Mouse (Mus musculus): ENCODE results near the gene Srrm1. TPM values are rescaled to one million over a fixed set of nuclear protein-coding genes. Genes with fewer than 3 reads are reported as not detected.

Srrm1 gene
- polyA plus RNA-seq, 1 experiment: 12.2 TPM

GRCm38 (mm10) chr4:135314419-135314832, 38.7 kb downstream of the Srrm1 start:
- TF ChIP-seq POLR2A (IDR thresholded peaks at IDR 0.05; ENCODE audit: low read depth, low read length) (no peak), CTCF (IDR thresholded peaks at IDR 0.05; ENCODE audit: extremely low read depth, insufficient read length, insufficient replicate concordance, low read depth, low read length) (no peak)
- Histone ChIP-seq H3K27me3 (ENCODE audit: control insufficient read depth, insufficient read depth, low read length) (no peaks in the 10 kb centered on the region), H3K4me1 (ENCODE audit: control insufficient read depth, insufficient read depth, insufficient read length, low read length) (peaks cover 21% of the 10 kb centered on the region), H3K4me3 (ENCODE audit: low read depth, low read length) (peak overlapping the region; percentile 13; the same call in 1 of the 2 replicates), H3K27ac (ENCODE audit: insufficient read depth, low read depth, low read length) (peak overlapping the region; percentile 23), H3K36me3 (ENCODE audit: control insufficient read depth, insufficient read depth, low read length) (peaks cover 11% of the 10 kb centered on the region)
- WGBS: 60% methylated on average over 11 of the region's 11 CpGs

- 14% methylated on average over 9 of the region's 9 CpGs for WGBS
- Histone ChIP-seq H3K4me1 (ENCODE audit: control insufficient read depth, insufficient read depth, insufficient read length, low read length) (peaks cover 21% of the 10 kb centered on the region), H3K27me3 (ENCODE audit: control insufficient read depth, insufficient read depth, low read length) (no peaks in the 10 kb centered on the region), H3K36me3 (ENCODE audit: control insufficient read depth, insufficient read depth, low read length) (peaks cover 6% of the 10 kb centered on the region), H3K27ac (ENCODE audit: insufficient read depth, low read depth, low read length) (peak overlapping the region; percentile 23), H3K4me3 (ENCODE audit: low read depth, low read length) (peak overlapping the region; percentile 3; the same call in 1 of the 2 replicates)
- peak; percentile 28; the same call in 1 of the 2 replicates for TF ChIP-seq POLR2A (IDR thresholded peaks at IDR 0.05; ENCODE audit: low read depth, low read length)
- TF ChIP-seq CTCF (IDR thresholded peaks at IDR 0.05; ENCODE audit: extremely low read depth, insufficient read length, insufficient replicate concordance, low read depth, low read length): no peak
Measured at GRCm38 (mm10) chr4:135313761-135314241, 39.3 kb downstream of the Srrm1 start.

DNA sequence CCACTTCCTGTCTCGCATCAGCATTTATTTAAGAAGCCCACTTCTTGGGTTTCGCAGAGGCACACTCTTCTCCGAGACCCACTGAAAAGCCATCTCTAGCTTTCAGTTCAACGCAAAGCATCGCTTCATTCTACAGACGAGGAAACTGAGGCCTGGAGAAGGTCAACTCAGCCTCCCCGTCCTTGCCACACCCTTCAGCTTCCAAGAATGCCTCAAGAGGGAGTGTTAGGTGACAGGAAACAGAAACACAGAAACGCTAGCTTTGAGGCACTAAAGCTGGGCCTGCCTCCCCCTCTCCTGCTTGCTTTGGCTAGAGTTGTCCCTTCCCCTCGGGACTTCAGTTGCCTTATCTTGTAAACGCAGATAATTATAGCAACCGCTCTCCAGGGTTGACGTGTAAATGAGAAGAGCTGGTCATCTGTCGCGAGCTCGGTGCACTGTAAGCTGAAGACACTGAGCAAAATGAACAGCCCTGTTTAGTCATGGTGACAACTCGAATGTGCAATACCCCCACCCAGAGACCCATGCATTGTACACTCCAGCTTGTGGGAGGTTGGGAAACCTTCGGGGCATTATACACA, 39.9 kb downstream of the Srrm1 start:
- H3K27me3 ChIP-seq (ENCODE audit: control insufficient read depth, insufficient read depth, low read length): no peaks in the 10 kb centered on the region
- peaks cover 5% of the 10 kb centered on the region for H3K36me3 ChIP-seq (ENCODE audit: control insufficient read depth, insufficient read depth, low read length)
- TF ChIP-seq CTCF (IDR thresholded peaks at IDR 0.05; ENCODE audit: extremely low read depth, insufficient read length, insufficient replicate concordance, low read depth, low read length) (no peak), POLR2A (IDR thresholded peaks at IDR 0.05; ENCODE audit: low read depth, low read length) (no peak)
- H3K27ac ChIP-seq (ENCODE audit: insufficient read depth, low read depth, low read length): peak overlapping the region; percentile 23
- peaks cover 21% of the 10 kb centered on the region for H3K4me1 ChIP-seq (ENCODE audit: control insufficient read depth, insufficient read depth, insufficient read length, low read length)
- WGBS: 28% methylated on average over 17 of the region's 17 CpGs
- no peak overlapping the region for H3K4me3 ChIP-seq (ENCODE audit: low read depth, low read length)

DNA sequence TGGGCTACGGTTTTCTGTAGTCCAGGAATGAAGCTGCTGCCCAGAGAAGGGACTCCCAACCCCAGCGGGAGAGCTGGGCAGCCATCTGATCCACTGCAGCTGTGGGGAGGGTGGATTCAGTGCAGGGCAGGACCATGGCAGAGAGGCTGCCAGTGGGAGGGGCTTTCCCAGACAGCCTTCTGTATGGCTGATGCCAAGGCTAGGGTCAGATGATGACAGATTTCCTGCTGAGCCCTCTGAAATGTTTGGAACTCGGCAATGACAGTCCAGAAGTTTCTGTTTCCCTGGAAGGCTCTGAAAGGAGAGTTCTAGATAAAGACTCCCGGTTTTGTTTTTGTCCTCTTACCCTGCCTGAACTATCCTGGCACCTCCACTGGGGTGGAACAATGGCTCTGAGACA, 40.4 kb downstream of the Srrm1 start:
- H3K36me3 ChIP-seq (ENCODE audit: control insufficient read depth, insufficient read depth, low read length): peaks cover 5% of the 10 kb centered on the region
- 44% methylated on average over 4 of the region's 4 CpGs for WGBS
- TF ChIP-seq POLR2A (IDR thresholded peaks at IDR 0.05; ENCODE audit: low read depth, low read length) (no peak), CTCF (IDR thresholded peaks at IDR 0.05; ENCODE audit: extremely low read depth, insufficient read length, insufficient replicate concordance, low read depth, low read length) (no peak)

DNA sequence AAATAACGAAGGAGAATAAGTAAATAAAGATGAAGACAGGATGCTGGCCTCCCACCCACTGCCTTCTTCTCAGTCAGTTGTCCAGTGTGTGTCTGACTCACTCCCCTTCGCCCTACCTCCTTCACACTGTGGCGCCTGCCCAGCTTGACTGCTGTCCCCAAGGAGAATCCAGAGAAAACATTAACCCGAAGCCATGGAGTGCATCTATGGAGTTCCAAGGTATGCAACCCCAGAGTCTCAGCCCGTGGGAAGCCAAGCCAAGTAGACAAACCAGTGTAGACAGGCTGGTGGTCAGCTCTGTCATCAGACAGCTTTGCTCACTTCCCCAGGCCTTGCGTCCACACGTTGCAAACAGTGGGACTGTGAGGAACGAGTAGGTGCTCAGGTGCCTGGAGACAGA, 42.8 kb downstream of the Srrm1 start:
- peaks cover 27% of the 10 kb centered on the region for H3K4me1 ChIP-seq (ENCODE audit: control insufficient read depth, insufficient read depth, insufficient read length, low read length)
- WGBS: 71% methylated on average over 8 of the region's 8 CpGs
- H3K4me3 ChIP-seq (ENCODE audit: low read depth, low read length): no peak overlapping the region
- no peaks in the 10 kb centered on the region for H3K27me3 ChIP-seq (ENCODE audit: control insufficient read depth, insufficient read depth, low read length)
- H3K27ac ChIP-seq (ENCODE audit: insufficient read depth, low read depth, low read length): no peak overlapping the region
- TF ChIP-seq POLR2A (IDR thresholded peaks at IDR 0.05; ENCODE audit: low read depth, low read length): no peak
- TF ChIP-seq CTCF (IDR thresholded peaks at IDR 0.05; ENCODE audit: extremely low read depth, insufficient read length, insufficient replicate concordance, low read depth, low read length): no peak
- H3K36me3 ChIP-seq (ENCODE audit: control insufficient read depth, insufficient read depth, low read length): peaks cover 2% of the 10 kb centered on the region

More for the DNA sequence above, 40.4 kb downstream of the Srrm1 start:
- H3K4me1 ChIP-seq (ENCODE audit: control insufficient read depth, insufficient read depth, insufficient read length, low read length): peaks cover 21% of the 10 kb centered on the region
- H3K4me3 ChIP-seq (ENCODE audit: low read depth, low read length): no peak overlapping the region
- H3K27ac ChIP-seq (ENCODE audit: insufficient read depth, low read depth, low read length): peak overlapping the region; percentile 23
- H3K27me3 ChIP-seq (ENCODE audit: control insufficient read depth, insufficient read depth, low read length): no peaks in the 10 kb centered on the region

GRCm38 (mm10) chr4:135309726-135310125, 43.4 kb downstream of the Srrm1 start:
- Histone ChIP-seq H3K4me1 (ENCODE audit: control insufficient read depth, insufficient read depth, insufficient read length, low read length) (peaks cover 26% of the 10 kb centered on the region), H3K4me3 (ENCODE audit: low read depth, low read length) (no peak overlapping the region), H3K27me3 (ENCODE audit: control insufficient read depth, insufficient read depth, low read length) (no peaks in the 10 kb centered on the region), H3K27ac (ENCODE audit: insufficient read depth, low read depth, low read length) (no peak overlapping the region), H3K36me3 (ENCODE audit: control insufficient read depth, insufficient read depth, low read length) (no peaks in the 10 kb centered on the region)
- TF ChIP-seq CTCF (IDR thresholded peaks at IDR 0.05; ENCODE audit: extremely low read depth, insufficient read length, insufficient replicate concordance, low read depth, low read length) (no peak), POLR2A (IDR thresholded peaks at IDR 0.05; ENCODE audit: low read depth, low read length) (no peak)
- 75% methylated on average over 5 of the region's 5 CpGs for WGBS

DNA sequence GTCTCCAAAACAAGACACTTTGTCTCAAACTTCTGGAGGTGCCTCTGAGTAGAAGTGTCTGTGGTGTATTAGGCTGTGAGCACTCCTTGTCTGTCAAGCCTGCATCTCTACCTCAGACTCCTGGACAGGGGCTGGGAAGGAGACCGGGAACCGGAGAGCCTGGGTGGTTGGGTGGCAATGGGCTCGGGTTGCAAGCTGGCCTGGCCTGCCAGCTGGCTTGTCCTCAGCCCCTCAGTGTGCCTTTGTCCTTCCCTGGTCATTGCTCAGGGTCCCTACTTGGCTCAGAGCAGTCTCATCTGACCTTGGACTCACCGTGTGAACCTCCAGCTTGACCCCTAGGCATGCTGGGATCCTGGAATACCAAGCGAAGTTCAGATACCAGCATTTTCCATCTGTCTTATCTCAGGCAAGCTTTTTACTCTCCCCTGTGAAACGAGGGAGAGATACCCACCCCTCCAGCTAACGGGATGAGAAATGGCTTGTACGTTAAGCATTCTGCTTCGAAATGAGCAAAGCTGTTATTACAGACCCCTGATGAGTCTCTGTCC, 43.9 kb downstream of the Srrm1 start:
- no peak overlapping the region for H3K4me3 ChIP-seq (ENCODE audit: low read depth, low read length)
- WGBS: 77% methylated on average over 9 of the region's 9 CpGs

More for the DNA sequence above, 43.9 kb downstream of the Srrm1 start:
- Histone ChIP-seq H3K27ac (ENCODE audit: insufficient read depth, low read depth, low read length) (no peak overlapping the region), H3K36me3 (ENCODE audit: control insufficient read depth, insufficient read depth, low read length) (no peaks in the 10 kb centered on the region), H3K27me3 (ENCODE audit: control insufficient read depth, insufficient read depth, low read length) (no peaks in the 10 kb centered on the region), H3K4me1 (ENCODE audit: control insufficient read depth, insufficient read depth, insufficient read length, low read length) (peaks cover 20% of the 10 kb centered on the region)
- TF ChIP-seq POLR2A (IDR thresholded peaks at IDR 0.05; ENCODE audit: low read depth, low read length): no peak
- no peak for TF ChIP-seq CTCF (IDR thresholded peaks at IDR 0.05; ENCODE audit: extremely low read depth, insufficient read length, insufficient replicate concordance, low read depth, low read length)
